Mouse (Mus musculus) megakaryocyte, embryonic 14.5 days (primary cell): ENCODE results near the gene Atp2c1. TPM values are rescaled to one million over a fixed set of nuclear protein-coding genes. Genes with fewer than 3 reads are reported as not detected.

Experiments used
- H3K27me3 ChIP-seq: replicated peaks from 2 replicates; pipeline ENCODE3; 2012; ENCODE audit warnings: inconsistent platforms
- H3K36me3 ChIP-seq: replicated peaks from 2 replicates; pipeline ENCODE3; 2012; ENCODE audit warnings: low read length, inconsistent platforms, mixed read lengths
- H3K4me1 ChIP-seq: 2 replicates; pipeline ENCODE4 v1.6.1; 2012; ENCODE audit warnings: inconsistent platforms
- H3K4me3 ChIP-seq: replicated peaks from 2 replicates; pipeline ENCODE3; 2012; ENCODE audit warnings: moderate library complexity, mild to moderate bottlenecking, inconsistent platforms
- H3K9me3 ChIP-seq: 2 replicates; pipeline ENCODE4 v1.6.1; 2012; ENCODE audit warnings: inconsistent platforms
- FLI1 ChIP-seq: IDR thresholded peaks from 2 replicates; pipeline ENCODE4 v1.6.1; 2012; ENCODE audit warnings: low read length, inconsistent platforms, mixed read lengths
- GATA1 ChIP-seq: IDR thresholded peaks from 3 replicates; pipeline ENCODE4 v1.6.1; 2012; ENCODE audit warnings: mixed read lengths, low read length, inconsistent platforms, borderline replicate concordance
- polyA plus RNA-seq: library from polyadenylated mRNA; stranded (reverse); fragments of >175 nt; gene quantifications from 2 replicates; pipeline ENCODE4 v1.2.3, GENCODE M21; 2012; ENCODE audit warnings: low replicate concordance; ENCODE audit not compliant: insufficient read depth

The Atp2c1 gene
- polyA plus RNA-seq, 1 experiment: 4.5 TPM

DNA sequence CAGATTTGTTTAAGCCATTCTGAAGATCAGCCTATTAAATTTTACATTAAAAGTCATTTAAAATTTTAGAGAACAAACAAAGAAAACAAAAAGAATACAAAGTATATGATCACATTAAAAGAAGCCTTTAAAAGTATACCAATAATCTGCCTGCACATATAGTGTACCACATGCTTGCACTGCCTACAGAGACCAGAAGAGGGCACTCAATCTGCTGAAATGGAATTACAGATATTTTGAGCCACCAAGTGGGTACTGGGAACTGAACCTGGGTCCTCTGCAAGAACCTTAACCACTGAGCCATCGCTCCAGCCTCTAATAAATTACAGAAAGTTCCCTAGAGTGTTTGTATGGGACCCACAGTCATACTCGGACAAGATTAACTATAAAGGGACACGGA is 59.3 kb downstream of the Atp2c1 start:
- Histone ChIP-seq H3K27me3 (no peaks in the 10 kb centered on the region), H3K9me3 (peaks cover 5% of the 10 kb centered on the region), H3K4me1 (peaks cover 10% of the 10 kb centered on the region), H3K4me3 (no peak overlapping the region), H3K36me3 (peaks cover 95% of the 10 kb centered on the region)
- TF ChIP-seq FLI1 (no peak), GATA1 (no peak)

DNA sequence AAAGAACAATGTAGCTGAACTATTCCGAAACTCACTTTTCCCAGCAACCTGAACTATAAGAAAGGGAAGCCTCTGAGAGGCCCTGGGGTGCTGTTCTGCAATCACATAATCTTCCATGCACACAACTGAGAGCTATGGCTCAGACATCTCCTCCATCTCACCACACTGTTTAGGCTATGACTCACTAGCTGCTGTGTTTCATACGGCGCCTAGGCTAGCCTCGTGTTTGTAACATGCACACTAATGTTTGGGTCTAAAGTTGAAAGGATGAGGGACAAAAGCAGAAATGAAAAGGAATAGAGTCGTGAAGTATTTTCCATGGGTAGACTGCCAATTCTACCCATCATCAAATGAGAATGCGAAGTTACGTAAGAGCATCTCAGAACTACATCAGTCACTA is 65.6 kb downstream of the Atp2c1 start:
- Histone ChIP-seq H3K36me3 (peaks cover 92% of the 10 kb centered on the region), H3K4me3 (no peak overlapping the region), H3K4me1 (no peaks in the 10 kb centered on the region), H3K9me3 (no peaks in the 10 kb centered on the region), H3K27me3 (no peaks in the 10 kb centered on the region)
- no peak for TF ChIP-seq GATA1
- no peak for TF ChIP-seq FLI1

DNA sequence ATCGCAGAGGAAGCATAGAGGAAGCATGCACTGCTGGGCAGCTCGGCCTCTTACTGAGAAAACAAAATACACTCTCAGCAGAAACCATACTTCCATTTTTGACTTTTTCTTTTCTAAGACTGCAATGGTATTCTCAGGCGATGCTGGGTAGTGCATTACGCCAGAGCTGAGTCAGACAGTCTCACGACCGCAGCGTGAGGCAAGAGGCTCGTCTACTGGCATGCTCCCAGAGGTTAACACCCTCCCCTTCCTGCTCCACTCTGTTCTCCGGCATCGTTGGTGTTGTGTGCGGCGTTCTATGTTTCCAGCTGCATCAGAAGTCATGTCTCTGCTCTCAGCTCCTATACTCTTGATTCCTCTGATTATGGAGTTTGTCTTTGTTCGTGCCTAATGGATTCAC is 68.1 kb downstream of the Atp2c1 start:
- Histone ChIP-seq H3K4me3 (no peak overlapping the region), H3K36me3 (peaks cover 85% of the 10 kb centered on the region)
- no peak for TF ChIP-seq FLI1
- no peak for TF ChIP-seq GATA1

DNA sequence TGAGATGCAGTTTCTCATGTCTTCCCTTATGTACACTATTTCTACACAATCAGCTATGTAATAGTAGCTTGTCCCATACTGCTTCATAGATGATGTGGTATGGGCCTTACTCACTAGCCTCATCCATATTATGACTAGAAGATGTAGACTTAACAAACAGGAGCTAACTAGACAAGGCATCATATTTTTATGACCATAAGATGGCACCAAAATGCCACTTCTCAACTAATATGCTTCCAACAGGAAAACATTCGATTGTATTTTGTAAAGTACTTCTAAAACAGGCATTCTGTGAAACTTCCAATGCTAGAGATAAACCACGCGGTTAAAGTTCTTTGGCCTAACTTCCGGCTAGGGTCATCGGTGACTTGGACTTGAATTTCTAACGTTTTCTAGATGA is 118.6 kb downstream of the Atp2c1 start:
- Histone ChIP-seq H3K9me3 (no peaks in the 10 kb centered on the region), H3K27me3 (no peaks in the 10 kb centered on the region), H3K4me3 (no peak overlapping the region), H3K4me1 (no peaks in the 10 kb centered on the region), H3K36me3 (peaks cover 84% of the 10 kb centered on the region)
- TF ChIP-seq FLI1 (no peak), GATA1 (no peak)

More for the DNA sequence above, 68.1 kb downstream of the Atp2c1 start:
- Histone ChIP-seq H3K9me3 (no peaks in the 10 kb centered on the region), H3K4me1 (no peaks in the 10 kb centered on the region), H3K27me3 (no peaks in the 10 kb centered on the region)

DNA sequence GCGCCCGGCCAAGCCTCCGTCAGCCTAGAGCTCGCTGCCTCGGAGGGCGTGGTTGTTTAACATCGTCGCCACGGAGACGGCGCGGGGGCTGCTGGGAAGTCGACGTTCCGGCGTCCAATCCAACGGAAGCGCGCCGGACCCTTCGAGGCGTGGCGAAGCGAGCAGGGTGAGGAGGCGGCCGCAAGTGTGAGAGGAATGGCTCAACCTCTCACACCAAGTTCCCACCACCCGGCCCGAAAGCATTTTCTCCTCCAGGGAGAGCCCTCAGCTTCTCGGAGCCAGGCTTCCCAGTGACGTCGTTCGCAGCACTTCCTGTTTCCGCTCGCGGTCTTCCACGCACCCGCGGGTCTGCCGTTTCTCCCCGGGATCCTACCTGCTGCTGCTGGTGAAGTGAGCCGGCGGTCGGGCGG is 131.9 kb downstream of the Atp2c1 start, which contains the start of the genes Aste1 and Nek11:
Gene Aste1, plus strand, starts transcription at position 175 of the 410 bp plus-strand sequence.
Gene Nek11, minus strand, starts transcription at position 307 of the 410 bp plus-strand sequence.
- Histone ChIP-seq H3K36me3 (peaks cover 35% of the 10 kb centered on the region), H3K4me1 (peaks cover 46% of the 10 kb centered on the region), H3K4me3 (peak within 1 kb of the TSS; percentile 96), H3K9me3 (no peaks in the 10 kb centered on the region), H3K27me3 (no peaks in the 10 kb centered on the region)
- TF ChIP-seq FLI1: no peak
- no peak for TF ChIP-seq GATA1

DNA sequence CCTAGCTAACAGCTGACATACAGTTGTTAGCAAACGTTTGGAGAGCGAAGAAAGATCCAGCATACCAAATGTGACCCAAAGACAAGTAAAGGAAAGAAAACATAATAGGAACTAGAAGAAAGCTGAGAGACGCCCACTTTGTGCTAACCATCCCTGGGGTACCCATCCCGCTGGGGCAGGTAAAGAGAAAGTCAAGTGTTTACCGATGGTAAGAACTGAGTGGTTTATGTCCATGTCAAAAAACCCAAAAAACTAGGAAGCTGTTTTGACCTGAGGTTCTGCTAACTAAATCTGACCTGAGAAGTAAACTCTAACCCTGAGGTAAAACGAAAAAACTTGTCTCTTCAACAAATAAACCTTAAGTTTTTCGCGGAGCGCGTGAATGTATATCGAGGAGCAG is 132.4 kb downstream of the Atp2c1 start:
- H3K27me3 ChIP-seq: no peaks in the 10 kb centered on the region
- no peaks in the 10 kb centered on the region for H3K9me3 ChIP-seq
- H3K4me3 ChIP-seq: peak overlapping the region; percentile 96
- peaks cover 44% of the 10 kb centered on the region for H3K4me1 ChIP-seq
- H3K36me3 ChIP-seq: peaks cover 30% of the 10 kb centered on the region
- TF ChIP-seq GATA1 (no peak), FLI1 (no peak)

DNA sequence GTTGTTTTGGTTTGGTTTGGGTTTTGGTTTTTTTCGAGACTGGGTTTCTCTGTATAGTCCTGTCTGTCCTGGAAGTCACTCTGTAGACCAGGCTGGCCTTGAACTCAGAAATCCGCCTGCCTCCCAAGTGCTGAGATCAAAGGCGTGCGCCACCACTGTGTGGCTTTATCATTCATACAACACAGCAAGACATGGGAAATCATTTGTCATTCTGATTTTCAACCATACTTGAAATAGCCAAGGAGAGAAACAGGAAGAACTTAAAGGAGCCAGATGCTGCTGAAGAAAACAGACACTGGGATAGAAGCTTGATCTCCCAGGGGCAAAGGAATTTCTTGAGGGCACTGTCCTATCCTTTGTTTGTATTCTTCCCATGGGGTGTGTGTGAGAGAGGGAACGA is 136.5 kb downstream of the Atp2c1 start:
- Histone ChIP-seq H3K4me1 (peaks cover 15% of the 10 kb centered on the region), H3K27me3 (no peaks in the 10 kb centered on the region), H3K9me3 (no peaks in the 10 kb centered on the region), H3K36me3 (no peaks in the 10 kb centered on the region), H3K4me3 (no peak overlapping the region)
- no peak for TF ChIP-seq FLI1
- TF ChIP-seq GATA1: no peak

DNA sequence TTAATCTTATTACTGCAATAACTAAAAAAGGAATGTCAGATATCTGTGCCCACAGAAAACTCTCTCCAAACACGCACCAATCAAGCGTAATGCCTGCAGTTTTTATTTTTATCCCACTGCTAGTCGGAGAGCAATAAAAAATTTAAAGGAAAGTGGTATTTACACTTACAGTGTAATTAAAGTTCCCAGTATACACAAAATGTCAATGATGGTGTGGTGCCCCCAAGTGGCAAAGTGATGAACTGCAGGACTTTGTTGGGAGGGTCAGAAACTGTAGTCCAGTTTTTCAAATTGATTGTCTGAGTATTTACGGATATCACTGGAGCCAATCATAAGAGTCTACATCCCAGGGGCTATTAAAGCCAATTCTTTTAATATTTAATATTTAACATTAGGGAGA is 137.8 kb downstream of the Atp2c1 start:
- no peaks in the 10 kb centered on the region for H3K9me3 ChIP-seq
- no peaks in the 10 kb centered on the region for H3K36me3 ChIP-seq
- H3K27me3 ChIP-seq: no peaks in the 10 kb centered on the region
- H3K4me3 ChIP-seq: no peak overlapping the region
- TF ChIP-seq GATA1: no peak
- TF ChIP-seq FLI1: no peak
- peaks cover 9% of the 10 kb centered on the region for H3K4me1 ChIP-seq

DNA sequence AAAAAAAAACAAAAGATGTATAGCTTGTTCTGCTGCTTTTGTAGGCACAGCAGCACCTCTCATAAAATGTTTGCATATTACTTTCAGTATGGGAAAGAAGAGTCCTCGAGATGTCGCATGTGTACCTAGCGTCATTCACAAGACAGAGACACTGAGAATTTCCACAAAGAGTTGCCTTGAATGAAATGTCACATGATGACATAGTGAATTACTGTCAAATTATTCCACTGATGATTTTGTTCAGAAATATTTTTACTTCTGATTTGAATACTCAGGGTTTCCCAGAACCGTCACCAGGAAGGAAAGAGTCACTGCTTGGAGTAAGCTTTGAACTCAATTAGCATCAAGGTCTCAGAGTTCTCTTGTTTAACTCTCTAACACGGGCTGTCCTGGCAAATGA is 139.7 kb downstream of the Atp2c1 start:
- Histone ChIP-seq H3K4me3 (no peak overlapping the region), H3K9me3 (no peaks in the 10 kb centered on the region), H3K36me3 (no peaks in the 10 kb centered on the region), H3K4me1 (peaks cover 9% of the 10 kb centered on the region), H3K27me3 (no peaks in the 10 kb centered on the region)
- TF ChIP-seq FLI1: no peak

DNA sequence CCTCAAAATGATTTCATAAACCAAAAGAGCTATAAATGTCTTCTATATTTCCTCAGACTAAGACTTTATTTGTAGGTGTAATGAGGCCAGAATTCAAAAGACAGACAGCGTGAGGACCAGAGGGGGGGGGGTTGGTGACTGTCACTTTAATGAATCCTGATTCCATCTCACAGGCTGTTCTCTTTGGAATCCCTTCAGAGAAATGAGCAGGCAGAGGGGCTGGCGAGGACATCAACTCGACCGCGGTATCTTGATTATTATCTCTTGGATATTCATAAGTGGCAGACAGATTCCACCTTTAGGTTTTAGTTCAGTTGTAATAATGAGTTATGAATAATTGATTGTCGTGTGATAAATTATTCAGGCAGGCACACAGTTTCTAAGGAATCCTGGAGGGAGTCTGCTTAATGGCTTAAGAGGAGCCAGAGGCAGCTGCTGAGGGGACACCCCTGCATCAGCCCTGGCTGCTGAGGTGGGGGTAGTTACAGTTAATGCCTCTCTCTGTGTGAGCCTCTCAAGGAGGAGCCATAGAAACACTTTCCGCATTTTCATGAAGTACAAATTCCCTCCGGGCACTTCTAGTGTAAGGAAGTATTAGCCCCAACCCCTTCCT is 147.5 kb downstream of the Atp2c1 start:
- Histone ChIP-seq H3K4me3 (no peak overlapping the region), H3K27me3 (no peaks in the 10 kb centered on the region), H3K9me3 (no peaks in the 10 kb centered on the region), H3K4me1 (no peaks in the 10 kb centered on the region), H3K36me3 (no peaks in the 10 kb centered on the region)
- TF ChIP-seq FLI1: no peak
- TF ChIP-seq GATA1: no peak

DNA sequence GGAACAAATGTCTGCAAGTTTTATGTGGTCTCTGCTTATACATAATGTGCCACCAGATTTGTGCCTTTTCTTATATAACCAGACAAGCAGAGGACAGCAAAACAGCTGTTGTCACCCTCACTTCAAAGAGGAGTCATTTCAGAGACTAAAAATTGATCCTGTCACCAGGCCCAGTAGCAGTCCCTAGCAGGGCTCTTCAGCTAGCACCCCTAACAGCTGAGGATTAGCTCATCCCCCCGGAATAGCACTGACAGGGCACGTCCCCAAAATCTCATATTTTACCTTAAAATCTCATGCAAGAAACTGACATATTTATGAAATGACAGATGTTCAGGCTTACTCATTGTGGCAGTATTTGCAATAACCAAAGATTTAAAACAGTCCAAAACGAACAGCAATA is 149.5 kb downstream of the Atp2c1 start:
- Histone ChIP-seq H3K36me3 (no peaks in the 10 kb centered on the region), H3K4me1 (no peaks in the 10 kb centered on the region), H3K9me3 (no peaks in the 10 kb centered on the region), H3K27me3 (no peaks in the 10 kb centered on the region), H3K4me3 (no peak overlapping the region)
- no peak for TF ChIP-seq FLI1
- no peak for TF ChIP-seq GATA1
